In genomic region chr3:83828145-83828611, GRCm38 (mm10) we compare ENCODE assay signal across 21 mouse cellular contexts. TPM values are rescaled to one million over a fixed set of nuclear protein-coding genes. Genes with fewer than 3 reads are reported as not detected.
DNase-seq lines count a peak whose midpoint lies in the region; ATAC-seq and TF ChIP-seq lines count a peak whose summit lies in the region.
"Had no signal": no experiment of that assay in that cellular context is flagged by ENCODE, and none has a peak within 500 bp of the region (broad histone marks: within the 10 kb centered on the region; RNA-seq: fewer than 3 reads in every experiment).

No protein-coding gene starts in this region.

- no peaks in the 10 kb centered on the region for H3K4me1 ChIP-seq in kidney, adult 2 months (ENCODE audit: control insufficient read depth, insufficient read depth, low read length)
- no peaks in the 10 kb centered on the region for H3K4me1 ChIP-seq in intestine, embryonic 15.5 days (replicated peaks)
- H3K4me1 ChIP-seq: embryonic facial prominence, embryonic 15.5 days; heart, embryonic 12.5 days; hindbrain, embryonic 10.5 days; liver, embryonic 15.5 days; neural tube, embryonic 13.5 days had no signal

- H3K9ac ChIP-seq in intestine, embryonic 15.5 days, result no peak overlapping the region
- H3K9ac ChIP-seq: embryonic facial prominence, embryonic 15.5 days; heart, embryonic 12.5 days; liver, embryonic 15.5 days; neural tube, embryonic 13.5 days had no signal

- H3K9me3 ChIP-seq in intestine, embryonic 15.5 days, result no peaks in the 10 kb centered on the region
- H3K9me3 ChIP-seq: embryonic facial prominence, embryonic 15.5 days; heart, embryonic 12.5 days; hindbrain, embryonic 10.5 days; liver, embryonic 15.5 days; neural tube, embryonic 13.5 days had no signal

- no peak overlapping the region for H3K4me3 ChIP-seq in kidney, adult 2 months (ENCODE audit: insufficient read depth, low read depth, low read length)
- no peak overlapping the region for H3K4me3 ChIP-seq in intestine, embryonic 15.5 days (replicated peaks)
- H3K4me3 ChIP-seq: embryonic facial prominence, embryonic 15.5 days; heart, embryonic 12.5 days; hindbrain, embryonic 10.5 days; layer of hippocampus, adult 2 months; liver, embryonic 15.5 days; neural tube, embryonic 13.5 days had no signal

- no peak for TF ChIP-seq CTCF in kidney, adult 2 months (conservative IDR thresholded peaks at IDR 0.05; ENCODE audit: insufficient read depth, insufficient read length, low read depth, low read length)

- H3K36me3 ChIP-seq in kidney, adult 2 months (ENCODE audit: control insufficient read depth, insufficient read depth, low read length), result no peaks in the 10 kb centered on the region
- no peaks in the 10 kb centered on the region for H3K36me3 ChIP-seq in intestine, embryonic 15.5 days
- H3K36me3 ChIP-seq: embryonic facial prominence, embryonic 15.5 days; heart, embryonic 12.5 days; hindbrain, embryonic 10.5 days; liver, embryonic 15.5 days; neural tube, embryonic 13.5 days had no signal

- H3K27ac ChIP-seq in kidney, adult 2 months (ENCODE audit: insufficient read depth, low read depth, low read length), result no peak overlapping the region
- no peak overlapping the region for H3K27ac ChIP-seq in intestine, embryonic 15.5 days
- H3K27ac ChIP-seq: embryonic facial prominence, embryonic 15.5 days; hindbrain, embryonic 10.5 days; layer of hippocampus, adult 2 months; liver, embryonic 15.5 days; neural tube, embryonic 13.5 days had no signal

- TF ChIP-seq POLR2A in kidney, adult 2 months (IDR thresholded peaks at IDR 0.05; ENCODE audit: low read depth, low read length), result no peak

- H3K27me3 ChIP-seq in kidney, adult 2 months (replicated peaks; ENCODE audit: control insufficient read depth, insufficient read depth, low read length), result no peaks in the 10 kb centered on the region
- H3K27me3 ChIP-seq in intestine, embryonic 15.5 days (replicated peaks), result no peaks in the 10 kb centered on the region
- H3K27me3 ChIP-seq: CH12.LX; embryonic facial prominence, embryonic 15.5 days; heart, embryonic 12.5 days; liver, embryonic 15.5 days; neural tube, embryonic 13.5 days had no signal

- 54% methylated on average over 5 of the region's 5 CpGs for WGBS in kidney, adult 2 months
- WGBS in intestine, embryonic 15.5 days, result 34% methylated on average over 5 of the region's 5 CpGs

- DNase-seq in kidney, adult 2 months, result peak; percentile 40
- DNase-seq in kidney, postnatal 14 days, result no peak
- peak; percentile 27 for DNase-seq in urinary bladder, postnatal 14 days (ENCODE audit: low spot score)
- no peak for DNase-seq in urinary bladder, postnatal 25 days (ENCODE audit: low spot score)
- DNase-seq in right cerebral cortex, postnatal 4 days, result no peak
- no peak for DNase-seq in left cerebral cortex, postnatal 4 days
- DNase-seq in cerebellum, adult 8-10 months, result no peak
- DNase-seq: cerebellum, postnatal 14 days; gastrocnemius, postnatal 14 days; kidney, adult 18-20 months; midbrain, embryonic 14.5 days; thymus, postnatal 36 days had no signal

- peak; percentile 68 for ATAC-seq in intestine, embryonic 15.5 days
- ATAC-seq: forebrain, embryonic 16.5 days had no signal

- intact Hi-C loops in left cerebral cortex, postnatal 4 days (cut with DNase I), result no loop called here

- no peak overlapping the region for H3K4me2 ChIP-seq in intestine, embryonic 15.5 days (replicated peaks)
- H3K4me2 ChIP-seq: embryonic facial prominence, embryonic 15.5 days; heart, embryonic 12.5 days; liver, embryonic 15.5 days; neural tube, embryonic 13.5 days had no signal

RNA-seq across cellular contexts. Expression of gene Tlr2, which starts 13.4 kb away (rescaled TPM):
- polyA plus RNA-seq in kidney, adult 2 months (2012; rRNA removed), result 1.9 and 2.1 TPM in 2 replicates
- 2.8 and 3.2 TPM in 2 replicates for polyA plus RNA-seq in intestine, embryonic 15.5 days (2015; fragmentation: Nextera tagmentation; extraction: Ambion mirVana)
- total RNA-seq in left cerebral cortex, postnatal 4 days (2021), result under 1 TPM; 0.44 to 0.60 TPM

Comparison
In these comparisons a context has a peak if more than half of its experiments do, and no peak if none do; other contexts are left out.
1. DNase-seq: peak in kidney, adult 2 months (single experiment) and urinary bladder, postnatal 14 days (single experiment); none in kidney, postnatal 14 days (single experiment), urinary bladder, postnatal 25 days (single experiment), right cerebral cortex, postnatal 4 days (single experiment), left cerebral cortex, postnatal 4 days (single experiment) and cerebellum, adult 8-10 months (single experiment).